Mouse (Mus musculus) testis, adult 2 months (tissue): Measurements from ENCODE around the gene Inafm1.

Experiments
- CTCF ChIP-seq: fragments of 200-500 bp; IDR thresholded peaks from 2 replicates; pipeline ENCODE4 v1.5.1; 2012; ENCODE audit warnings: low read depth, mild to moderate bottlenecking, inconsistent platforms, low read length, moderate library complexity; ENCODE audit not compliant: control insufficient read depth, insufficient read depth, insufficient replicate concordance
- POLR2A ChIP-seq: fragments of 200-500 bp; IDR thresholded peaks from 2 replicates; pipeline ENCODE4 v1.6.1; 2012; ENCODE audit warnings: low read depth, mild to moderate bottlenecking, inconsistent platforms, low read length, moderate library complexity; ENCODE audit not compliant: control insufficient read depth

- no peak for TF ChIP-seq POLR2A
- no peak for TF ChIP-seq CTCF
These were observed 40.9 kb upstream of the Inafm1 start for GRCm38 (mm10) chr7:16314221-16314775.
